Mouse (Mus musculus) MEL (cell line): Measurements from ENCODE around the gene Kif24.

Experiments used
- CHD1 ChIP-seq: IDR thresholded peaks from 2 replicates; pipeline ENCODE4 v1.6.1; 2012; ENCODE audit warnings: low read depth, mild to moderate bottlenecking, inconsistent platforms, low read length, improper control_type of control experiment
- GATA1 ChIP-seq: IDR thresholded peaks from 2 replicates; pipeline ENCODE4 v1.6.1; 2011; ENCODE audit warnings: low read depth, low read length, improper control_type of control experiment
- MAZ ChIP-seq: IDR thresholded peaks from 2 replicates; pipeline ENCODE4 v1.6.1; 2012; ENCODE audit warnings: low read depth, mild to moderate bottlenecking, inconsistent platforms, low read length, improper control_type of control experiment
- ZC3H11A ChIP-seq: IDR thresholded peaks from 2 replicates; pipeline ENCODE4 v1.6.1; 2012; ENCODE audit warnings: low read depth, mild to moderate bottlenecking, inconsistent platforms, low read length, improper control_type of control experiment

DNA sequence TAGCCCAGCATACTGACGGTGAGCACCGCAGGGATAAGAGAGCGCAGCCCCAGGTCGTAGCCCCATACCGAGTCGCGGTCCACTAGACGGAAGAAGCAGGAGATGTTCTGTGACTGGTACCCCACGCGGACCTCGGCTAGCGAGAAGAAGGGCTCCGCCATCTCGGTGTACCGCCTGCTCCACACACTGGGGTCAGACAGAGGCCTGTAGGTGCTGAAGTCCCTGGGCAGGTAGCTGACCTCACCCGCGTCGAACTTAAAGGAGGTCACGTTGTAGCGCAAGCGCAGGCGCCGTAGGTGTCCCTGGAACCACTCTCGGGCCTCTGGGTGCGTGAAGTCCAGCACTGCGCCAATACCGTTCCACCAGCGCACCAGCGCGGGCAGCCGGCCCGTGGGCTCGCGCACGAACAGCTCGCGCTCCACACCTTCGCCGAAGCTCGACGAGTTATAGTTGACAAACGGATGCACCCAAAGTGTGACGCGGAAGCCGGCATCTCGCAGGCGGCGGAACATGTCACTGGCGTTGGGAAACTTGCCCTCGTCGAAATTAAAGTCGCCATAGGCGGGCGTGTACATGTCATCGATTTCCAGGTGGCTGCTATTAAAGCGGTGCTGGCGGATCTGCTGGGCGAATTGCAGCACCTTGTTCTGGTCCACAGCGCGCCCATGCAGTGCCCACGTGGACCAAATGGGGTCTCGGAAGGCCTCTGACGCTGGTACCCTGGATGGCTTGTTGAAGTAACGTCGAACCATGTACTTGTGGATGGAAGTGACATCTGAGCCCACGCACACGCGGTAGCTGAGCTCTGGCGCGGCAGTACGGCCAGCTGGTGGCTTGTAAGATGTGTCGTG is 33.5 kb upstream of the Kif24 start:
- TF ChIP-seq GATA1: no peak
- TF ChIP-seq CHD1: no peak
- TF ChIP-seq MAZ: no peak
- TF ChIP-seq ZC3H11A: no peak
